Mouse (Mus musculus): ENCODE measurements around the gene Prkcb.

Prkcb gene

DNA sequence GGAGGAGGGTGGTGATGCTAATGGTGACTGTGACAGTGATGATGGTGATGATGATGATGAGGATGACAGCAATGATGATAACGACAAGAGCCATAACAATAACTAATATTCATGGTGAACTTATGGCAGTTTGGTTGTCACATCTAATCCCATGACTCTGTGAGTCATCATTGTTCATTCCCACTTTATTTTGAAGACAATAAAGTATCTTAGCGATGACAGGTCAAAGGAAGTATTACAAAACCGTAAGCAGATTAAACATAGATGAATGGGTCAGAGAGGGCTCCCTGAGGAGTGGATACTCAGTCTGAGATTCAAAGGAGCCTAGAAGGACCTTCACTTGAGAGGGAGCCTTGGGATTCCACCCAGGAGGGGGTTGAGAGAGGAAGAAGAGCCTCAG lies 122.3 kb downstream of the Prkcb start:
- DNase-seq = no peak

DNA sequence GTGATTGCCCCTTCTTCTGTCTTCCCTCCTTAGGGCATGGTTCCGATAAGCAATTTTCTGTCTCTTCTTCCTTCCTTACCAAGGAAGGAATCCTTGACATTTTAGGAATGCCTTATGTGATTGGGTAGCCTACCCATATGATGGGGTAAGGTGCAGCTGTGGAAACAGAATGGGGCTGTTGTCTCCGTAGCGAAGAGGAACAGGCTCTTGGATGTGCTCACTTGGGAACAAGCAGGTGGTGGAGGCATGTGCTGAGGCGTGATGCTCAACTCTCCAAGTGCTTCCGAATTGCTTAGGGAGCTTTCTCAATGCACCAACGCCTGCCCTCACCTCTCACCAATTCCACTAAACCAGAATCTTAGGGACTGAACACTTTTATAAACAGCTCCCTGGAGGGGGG lies 124.7 kb downstream of the Prkcb start:
- DNase-seq = no peak

DNA sequence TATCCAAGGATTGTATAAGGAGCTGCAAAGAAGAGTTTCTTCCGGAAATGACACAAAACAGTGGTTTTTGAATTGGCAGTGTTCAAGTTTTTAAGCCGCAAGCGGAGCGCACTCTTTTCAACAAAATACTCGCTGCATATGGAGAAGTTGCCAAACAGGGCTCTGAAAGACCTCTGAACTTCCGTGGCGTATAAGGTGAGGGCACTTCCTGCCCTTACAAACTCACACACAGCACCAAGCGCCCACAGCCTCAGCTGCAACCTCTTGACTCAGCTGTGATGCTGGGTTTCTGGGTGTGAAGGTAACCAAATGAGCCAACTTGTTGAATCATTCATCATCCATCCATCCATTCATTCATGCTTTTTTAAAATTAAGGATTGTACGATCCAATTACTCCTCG lies 125.6 kb downstream of the Prkcb start:
- DNase-seq = no peak

DNA sequence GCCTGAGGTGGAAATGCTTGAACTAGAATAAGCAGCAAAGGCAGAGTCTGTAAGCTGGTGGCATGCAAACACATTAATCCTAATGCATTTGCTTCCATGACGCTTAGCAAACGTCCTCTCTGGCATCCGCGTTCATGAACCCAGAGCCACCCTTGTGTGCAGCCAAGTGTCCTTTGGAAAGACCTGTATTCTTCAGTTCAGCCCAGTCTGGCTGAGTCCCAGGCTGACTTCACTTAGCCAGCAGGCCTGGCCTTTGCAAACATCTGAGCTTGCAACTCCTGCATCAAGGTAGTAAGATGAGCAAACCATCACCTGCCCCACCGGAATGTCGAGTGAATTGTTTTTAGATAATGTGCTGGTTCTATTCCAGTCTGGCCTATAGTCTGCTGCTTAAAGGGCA lies 126.1 kb downstream of the Prkcb start:
- peak; percentile 44 to 55 for DNase-seq

DNA sequence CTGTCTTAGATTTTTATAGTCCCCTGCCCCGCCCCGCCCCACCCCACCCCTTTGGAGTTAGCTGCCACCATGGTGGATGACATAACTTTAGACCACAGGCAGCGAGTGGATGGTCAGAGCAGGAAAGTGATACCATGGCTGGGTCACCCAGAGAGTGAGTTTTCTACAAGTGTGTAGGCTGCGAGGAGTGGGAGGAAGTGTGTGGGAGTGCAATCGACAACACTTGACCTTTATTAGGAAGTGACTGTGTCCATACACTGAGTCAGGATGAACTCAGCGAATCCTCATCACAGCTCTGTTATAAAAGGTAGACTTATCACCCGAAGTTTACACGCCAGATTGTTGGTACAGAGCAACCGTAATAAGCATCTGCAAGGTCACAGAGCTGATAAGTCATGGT lies 126.8 kb downstream of the Prkcb start:
- DNase-seq = no peak

DNA sequence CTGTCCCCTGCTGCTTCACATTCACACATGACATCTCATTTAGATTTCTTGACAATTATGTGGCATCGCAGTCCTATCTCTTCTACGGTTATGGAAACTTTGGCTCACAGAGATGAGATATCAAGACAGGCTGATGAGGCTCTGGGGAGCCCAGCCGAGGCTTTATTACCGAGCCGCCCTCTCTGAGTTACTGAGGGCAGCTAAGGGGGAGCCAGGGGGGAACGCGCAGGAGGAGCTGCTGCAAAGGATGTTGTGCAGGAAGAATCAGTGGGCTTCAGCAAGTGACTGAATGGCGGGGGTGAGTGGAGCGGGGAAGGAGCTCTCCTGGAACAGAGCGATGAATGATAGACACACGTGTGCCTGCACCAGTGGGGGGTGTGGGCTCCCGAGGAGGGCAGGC lies 127.4 kb downstream of the Prkcb start:
- no peak for DNase-seq

DNA sequence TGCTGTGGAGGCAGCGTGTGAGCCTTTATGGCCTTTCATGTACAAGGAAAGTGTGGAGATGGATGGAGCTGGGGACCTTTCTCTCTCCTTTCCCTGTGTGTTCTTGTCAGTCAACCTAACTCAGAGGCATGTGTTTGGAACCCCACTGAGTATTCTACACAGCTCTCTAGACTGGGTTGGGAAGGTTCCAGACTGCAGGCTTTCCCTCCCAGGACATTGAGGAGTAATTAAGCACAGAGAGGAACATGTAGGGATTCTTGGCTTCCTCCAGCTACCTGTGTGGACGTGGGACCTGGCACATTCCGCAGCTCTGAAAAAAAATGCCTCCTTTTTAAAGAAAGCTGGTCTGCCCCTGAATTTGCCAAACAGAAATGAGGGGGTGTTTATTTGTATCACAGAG lies 130.0 kb downstream of the Prkcb start:
- DNase-seq = peak; percentile 48 to 67

DNA sequence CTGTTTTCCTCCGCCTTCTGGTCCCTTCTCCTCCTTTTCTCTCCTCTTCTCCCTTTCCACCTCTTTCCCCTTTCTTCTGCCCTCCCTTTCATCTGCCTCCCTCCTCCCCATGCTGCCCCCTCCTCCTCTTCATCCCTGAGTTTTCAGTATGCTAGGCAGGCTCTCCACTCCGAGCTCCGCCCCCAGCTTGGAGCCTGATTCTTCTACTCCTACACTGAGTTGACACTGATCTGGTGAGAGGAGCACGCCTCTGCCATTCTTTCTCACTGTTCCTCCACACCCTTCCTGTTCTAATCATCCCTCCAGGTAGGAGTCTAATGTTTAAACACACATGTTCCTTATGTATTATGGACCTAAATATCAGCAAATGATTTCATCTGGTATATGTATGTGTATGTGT lies 135.3 kb downstream of the Prkcb start:
- DNase-seq = no peak

DNA sequence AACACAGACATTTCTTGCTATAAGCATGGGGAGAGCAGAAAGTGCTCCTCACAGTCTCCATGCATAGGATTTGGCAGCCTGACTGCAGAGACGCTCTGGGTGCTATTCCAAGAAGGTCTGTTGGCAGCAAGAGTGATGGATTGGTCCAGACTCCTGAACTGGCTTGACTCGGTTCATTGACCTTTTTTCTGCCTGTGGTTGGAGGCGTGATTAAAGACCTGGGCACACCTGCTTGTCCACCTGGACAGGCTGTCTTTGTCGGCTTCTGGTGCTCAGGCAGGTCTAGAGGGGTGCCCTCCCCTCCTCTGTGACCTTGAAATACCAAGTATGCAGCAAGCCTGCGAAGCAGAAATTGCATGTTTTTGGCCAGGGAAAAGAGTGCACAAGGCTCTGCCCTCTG lies 140.6 kb downstream of the Prkcb start:
- DNase-seq = peak; percentile 75 to 76

DNA sequence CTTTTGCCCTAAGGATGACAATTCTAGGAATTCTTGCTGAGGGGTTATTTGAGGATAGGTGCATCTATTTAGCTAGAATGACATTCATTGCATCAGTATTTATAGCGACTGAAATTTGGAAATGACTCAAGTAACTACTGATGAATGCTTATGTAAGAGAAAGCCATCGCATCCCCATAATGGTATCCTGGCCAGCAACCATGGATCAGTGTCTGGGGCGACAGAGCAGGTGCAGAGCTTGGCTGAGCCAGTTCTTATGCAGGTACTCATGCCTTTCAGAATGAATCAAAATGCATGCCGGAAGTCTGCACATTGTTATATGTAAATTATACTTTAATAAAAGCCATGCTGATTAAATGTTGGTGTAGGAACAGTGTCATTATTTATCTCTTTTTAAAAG lies 143.8 kb downstream of the Prkcb start:
- DNase-seq = peak; percentile 43 to 68

DNA sequence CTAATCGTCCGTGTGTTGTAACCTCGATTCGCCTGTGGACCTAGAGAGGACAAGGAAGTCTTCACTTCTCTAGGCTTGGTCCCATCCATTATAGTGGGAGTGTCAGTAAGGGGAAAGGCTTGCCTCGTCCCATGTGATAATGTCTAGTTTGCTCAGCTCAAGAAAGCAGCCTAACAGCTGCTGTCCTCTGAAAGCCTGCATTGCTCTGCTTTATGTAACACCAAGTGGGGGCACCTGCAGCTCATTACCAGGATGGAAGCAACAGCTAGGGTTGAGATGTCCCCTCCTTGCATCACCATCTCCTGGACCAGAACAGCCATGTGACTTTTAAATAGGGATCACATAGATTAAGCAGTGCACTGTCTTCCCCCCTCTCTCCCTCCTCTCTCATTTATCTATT lies 144.8 kb downstream of the Prkcb start:
- no peak for DNase-seq

DNA sequence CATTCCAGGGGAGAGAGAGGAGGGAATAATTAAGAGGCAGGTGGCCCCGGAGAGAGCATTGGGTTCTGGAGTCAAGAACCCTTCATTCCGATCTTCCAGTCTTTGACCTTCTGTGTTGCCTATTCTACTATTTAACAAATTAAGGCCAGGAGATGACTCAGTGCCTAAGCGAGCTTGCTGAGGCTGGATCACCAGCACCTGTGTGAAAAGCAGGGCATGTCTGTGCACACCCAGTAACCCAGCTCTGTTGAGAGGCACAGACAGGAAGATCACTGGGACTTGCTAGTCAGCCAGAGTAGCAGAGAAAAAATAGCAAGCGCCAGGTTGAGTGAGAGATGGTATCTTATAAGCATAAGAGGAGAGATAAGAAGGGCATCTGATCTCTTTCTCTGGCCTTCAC lies 146.4 kb downstream of the Prkcb start:
- peak in 1 of 2 experiments; percentile 35 for DNase-seq

DNA sequence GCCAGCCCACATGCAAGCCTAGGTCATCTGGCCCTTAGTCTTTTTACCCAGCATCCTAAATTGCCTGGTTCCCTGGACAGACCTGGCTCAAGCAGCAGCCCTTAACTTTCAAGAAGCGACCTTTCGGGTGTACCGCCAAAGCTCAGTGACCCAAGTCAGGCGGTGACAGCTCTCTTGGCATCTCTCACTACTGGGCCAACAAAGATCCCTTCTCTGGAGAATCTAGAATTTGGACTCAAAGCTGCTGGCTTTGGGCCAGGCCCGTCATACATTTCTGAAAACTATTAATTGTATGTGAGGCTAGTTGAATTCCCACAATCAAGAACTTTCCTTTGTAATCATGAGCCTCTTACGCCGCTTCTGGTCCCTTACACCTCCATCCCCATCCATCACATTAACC lies 147.0 kb downstream of the Prkcb start:
- peak in 1 of 2 experiments; percentile 56 for DNase-seq

DNA sequence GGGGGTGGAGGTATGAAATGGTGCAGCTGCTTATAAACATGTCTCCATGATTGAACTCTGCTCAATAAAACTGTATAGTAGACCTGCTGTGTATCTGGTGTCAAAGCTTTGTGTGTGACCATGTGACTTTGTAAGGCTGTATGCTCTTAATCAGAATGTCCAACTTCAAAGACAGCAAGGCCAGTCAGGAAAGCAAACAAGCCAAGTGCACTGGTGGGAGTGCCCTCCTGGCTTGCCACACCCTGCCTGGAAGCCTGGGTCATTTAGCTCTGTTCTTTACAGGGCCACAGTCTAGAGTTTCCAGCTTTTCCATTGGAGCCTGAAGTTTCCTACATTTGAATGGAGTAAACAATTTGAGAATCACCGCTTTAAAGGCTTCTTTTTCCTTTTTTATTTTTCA lies 148.8 kb downstream of the Prkcb start:
- DNase-seq = no peak

DNA sequence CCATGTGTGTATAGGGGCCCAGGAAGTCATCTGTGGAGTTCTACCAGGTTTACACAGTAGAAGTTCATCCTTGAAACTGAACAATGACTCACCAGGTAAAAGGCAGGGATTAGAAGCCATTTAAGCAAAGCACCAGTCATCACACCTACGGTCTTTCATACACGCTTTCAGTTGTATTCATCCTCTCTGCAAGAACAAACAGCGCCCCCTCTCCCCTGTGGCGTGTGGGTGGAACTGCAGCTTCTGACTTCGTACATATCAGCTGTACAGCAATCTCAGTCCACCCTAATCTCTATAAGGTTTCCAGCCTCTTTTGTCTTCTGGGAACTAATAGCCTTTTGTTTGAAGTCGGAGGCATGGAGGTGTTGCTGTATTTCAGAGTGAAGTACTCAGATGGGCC lies 156.5 kb downstream of the Prkcb start:
- DNase-seq = peak; percentile 56 to 76

DNA sequence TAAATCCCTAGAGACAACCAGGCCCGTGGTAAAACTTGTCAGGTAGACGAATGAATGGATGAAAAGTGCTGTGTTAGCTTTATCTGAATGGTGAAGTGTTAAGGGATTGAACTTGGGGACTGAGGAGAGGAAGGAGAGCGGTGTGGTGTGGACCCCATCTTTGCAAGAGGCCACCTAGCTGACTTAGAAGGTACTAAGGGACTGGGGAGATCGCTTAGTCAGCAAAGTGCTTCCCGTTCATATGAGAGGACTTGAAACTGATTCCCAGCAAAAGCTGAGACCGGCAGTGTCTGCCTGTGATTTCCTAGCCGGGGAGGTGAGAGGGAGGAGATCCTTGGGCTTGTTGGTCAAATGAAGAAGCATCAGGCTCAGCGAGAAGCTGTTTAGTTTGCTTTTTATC lies 164.1 kb downstream of the Prkcb start:
- no peak for DNase-seq

DNA sequence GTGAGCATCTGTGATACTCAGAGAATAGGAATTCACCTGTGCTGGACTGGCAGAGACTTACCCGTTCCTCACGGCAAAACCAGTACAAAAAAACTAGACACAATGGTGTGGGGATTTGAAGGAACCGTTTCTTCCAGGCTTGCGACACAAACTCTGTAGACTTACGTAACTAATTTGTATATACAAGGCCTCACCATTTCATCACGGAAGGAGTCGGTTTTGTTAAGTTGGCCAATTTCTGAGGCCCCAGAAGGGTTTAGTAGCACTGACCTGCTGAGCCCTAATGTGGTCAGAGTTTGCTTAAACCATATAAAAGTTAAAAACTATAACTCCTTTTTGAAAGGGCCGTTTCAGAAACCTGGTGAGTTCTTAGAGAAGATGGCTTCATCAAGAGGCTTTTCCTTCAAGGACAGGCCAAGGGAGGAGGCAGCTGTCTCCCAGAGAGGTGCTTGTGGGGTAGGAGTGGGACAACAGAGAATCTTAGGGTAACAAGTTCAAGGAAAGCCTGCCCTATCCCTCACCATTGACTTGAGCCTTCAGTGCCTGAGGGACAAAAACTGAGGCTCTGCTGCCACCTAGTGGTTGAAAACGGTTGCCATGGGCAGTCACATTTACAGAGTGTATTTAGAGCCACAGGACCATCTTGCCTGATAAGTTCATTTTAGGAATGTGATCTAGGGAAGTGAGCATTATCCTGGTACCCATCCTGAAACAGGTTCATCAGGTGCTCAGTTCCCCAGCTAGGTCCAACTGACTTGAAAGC lies 170.8 kb downstream of the Prkcb start:
- DNase-seq = peak; percentile 91 to 94

DNA sequence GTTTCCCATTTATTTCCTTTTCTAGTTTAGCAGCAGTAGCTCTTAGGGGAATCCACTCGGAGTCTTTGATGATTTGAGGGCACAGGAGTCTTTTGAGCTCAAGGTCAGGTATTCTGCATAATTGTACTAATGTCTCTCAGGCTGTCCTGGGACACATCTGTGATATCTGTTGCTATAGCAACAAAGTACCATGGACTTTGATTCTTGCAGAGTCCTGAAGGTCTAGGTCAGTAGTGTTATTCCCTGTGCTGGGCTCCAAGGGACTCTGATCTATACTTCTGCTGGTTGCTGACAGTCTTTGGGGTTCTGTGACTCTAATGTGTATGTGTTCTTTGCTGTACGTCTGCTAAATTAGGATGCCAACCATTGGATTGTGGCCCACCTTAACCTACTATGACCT lies 171.5 kb downstream of the Prkcb start:
- no peak for DNase-seq

DNA sequence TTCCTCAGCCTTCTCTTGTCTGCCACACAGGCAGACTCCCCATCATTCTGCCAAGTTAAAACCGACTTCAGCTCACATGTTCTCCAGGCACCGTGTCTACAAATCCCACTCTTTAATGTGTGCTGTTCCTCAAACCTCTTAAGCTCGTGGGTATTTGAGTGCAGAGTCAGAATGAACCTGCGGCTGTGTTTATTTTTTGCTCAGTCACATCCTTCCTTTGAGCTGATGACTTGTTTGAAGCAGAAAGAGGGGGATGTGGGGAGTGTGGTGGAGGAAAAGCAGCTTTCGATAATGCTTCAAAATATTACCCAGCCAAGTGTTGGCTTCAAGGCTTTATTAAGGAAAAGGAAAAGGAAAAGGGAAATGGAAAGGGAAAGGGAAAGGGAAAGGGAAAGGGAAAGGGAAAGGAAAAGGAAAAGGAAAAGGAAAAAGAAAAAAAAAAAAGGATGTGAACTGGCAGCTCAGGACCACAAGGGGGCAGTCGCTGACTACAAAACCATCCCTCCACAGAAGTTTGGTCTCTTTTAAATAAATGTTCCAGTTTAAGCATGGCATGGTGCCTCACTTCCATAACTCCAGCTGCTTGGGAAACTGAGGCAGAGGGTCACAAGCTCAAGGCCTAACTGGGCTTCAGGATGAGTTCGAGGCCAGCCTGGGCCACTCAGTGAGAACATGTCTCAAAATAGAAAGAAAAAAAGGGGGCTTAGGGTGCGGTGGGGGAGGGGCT lies 177.4 kb downstream of the Prkcb start:
- peak; percentile 31 to 51 for DNase-seq

DNA sequence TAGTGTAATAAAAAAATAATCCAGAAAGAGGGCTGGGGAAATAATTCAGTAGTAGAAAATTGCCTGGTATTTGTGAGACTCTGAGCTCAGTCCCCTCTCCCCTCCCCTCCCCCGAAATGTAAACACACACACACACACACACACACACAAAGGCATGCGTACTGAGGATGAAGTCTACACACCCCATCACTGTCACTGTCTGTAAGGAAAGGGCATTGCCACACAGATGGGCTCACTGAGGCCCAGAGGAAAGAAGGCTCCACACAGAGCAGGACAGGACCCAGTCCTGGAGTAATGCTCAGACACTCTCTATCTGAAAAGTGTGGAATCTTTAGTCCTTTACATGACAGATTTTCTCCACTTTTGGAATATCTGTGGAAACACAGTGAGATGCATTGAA lies 178.2 kb downstream of the Prkcb start:
- DNase-seq = no peak

DNA sequence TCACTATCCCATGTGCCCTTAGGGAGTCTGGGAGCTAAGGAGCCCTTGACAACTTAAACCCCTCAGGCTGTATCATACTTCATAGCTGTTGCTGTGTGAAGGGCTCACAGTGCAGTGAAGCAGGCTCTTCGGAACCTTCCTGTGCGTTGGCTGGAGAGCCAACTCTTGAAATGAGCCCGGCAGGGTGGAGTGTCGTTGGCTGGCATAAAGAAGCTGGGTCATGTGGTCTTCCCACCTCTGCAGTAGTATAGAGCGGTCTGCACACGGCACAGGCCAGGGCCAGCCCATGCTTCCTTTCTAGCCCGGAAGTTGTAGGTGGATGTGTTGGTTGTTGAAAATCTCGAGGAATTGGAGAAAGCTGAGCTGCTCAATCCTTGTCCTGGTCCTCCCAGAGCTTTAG lies 179.3 kb downstream of the Prkcb start:
- DNase-seq = peak in 1 of 2 experiments; percentile 36

DNA sequence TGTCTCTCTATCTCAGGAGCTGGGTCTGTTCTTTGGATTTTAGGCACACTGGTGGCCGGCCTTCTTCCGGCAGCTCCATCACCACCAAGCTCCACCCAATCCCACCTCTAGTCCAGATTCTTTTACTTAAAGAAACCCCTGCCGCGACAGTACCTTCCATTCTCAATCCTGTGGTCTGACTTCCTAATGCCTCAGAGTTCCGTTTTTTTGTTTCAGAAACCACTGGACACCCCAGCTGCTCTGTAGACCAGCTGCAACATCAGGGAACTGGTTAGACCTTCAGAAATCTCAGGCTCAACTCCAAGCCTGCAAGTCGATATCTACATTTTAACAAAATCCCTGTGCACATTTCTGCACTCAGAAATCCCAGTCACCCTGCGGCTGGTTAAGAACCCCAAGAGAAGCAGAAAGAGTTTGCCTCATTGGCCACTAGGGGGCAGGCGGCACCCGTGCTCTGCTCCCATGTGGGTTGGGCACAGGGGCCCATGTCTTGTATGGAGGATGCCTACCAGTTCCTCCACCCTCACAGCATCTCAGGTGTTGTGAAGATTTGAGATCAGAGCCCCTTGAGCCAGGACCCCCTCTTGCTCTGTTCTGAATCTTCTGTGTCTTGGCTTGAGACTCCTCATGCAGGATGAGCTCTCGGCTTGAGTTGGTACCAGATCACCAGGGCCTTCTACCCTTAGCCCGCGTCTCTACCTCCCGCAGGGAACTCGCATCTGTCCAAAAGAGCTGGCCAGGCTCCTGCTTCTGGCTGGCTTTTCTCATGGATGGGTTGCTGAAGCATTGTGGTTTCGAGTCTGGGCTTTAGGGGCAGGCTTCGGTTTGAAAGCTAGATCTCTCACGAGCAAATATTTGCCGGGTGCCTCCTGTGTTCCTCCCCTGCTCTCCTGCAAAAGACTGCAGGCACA lies 182.1 kb downstream of the Prkcb start:
- DNase-seq = peak; percentile 84 to 89

DNA sequence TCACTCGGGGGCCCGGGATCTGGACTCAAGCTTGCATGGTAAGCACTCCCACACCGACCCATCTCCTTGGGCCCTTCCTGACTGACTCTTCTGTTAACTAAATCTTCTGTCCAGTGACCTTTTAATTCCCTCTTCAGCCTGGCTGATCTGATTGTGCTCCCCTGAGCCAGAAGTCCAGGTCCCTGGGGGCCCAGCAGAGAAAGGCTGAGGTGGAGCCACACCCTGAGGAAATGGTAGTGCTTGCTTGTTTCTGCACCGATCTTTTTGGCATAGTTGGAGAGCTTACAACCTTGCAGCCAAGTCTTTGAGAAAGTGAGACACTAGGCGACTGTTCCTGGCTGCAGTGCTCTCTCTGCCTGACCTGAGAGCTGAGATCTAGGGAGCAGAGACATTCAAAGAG lies 183.7 kb downstream of the Prkcb start:
- DNase-seq = no peak
